Mouse (Mus musculus) brain, embryonic 14.5 days (tissue): Measurements from ENCODE around the gene Gstt3. TPM values are rescaled to one million over a fixed set of nuclear protein-coding genes. Genes with fewer than 3 reads are reported as not detected.

Experiments
- DNase-seq: peaks from one replicate; pipeline ENCODE4 v3.0.0-alpha.2; 2011; ENCODE audit warnings: low read depth
- CTCF ChIP-seq: fragments of 200-500 bp; IDR thresholded peaks from 2 replicates; pipeline ENCODE4 v1.5.1; 2012; ENCODE audit warnings: inconsistent platforms, mild to moderate bottlenecking, moderate library complexity, borderline replicate concordance; ENCODE audit not compliant: insufficient read depth, insufficient read length; ENCODE audit errors: extremely low read depth
- POLR2A ChIP-seq: fragments of 200-500 bp; IDR thresholded peaks from 2 replicates; pipeline ENCODE4 v1.6.1; 2012; ENCODE audit warnings: mild to moderate bottlenecking, inconsistent platforms, borderline replicate concordance; ENCODE audit not compliant: poor library complexity, insufficient read depth, insufficient read length, severe bottlenecking; ENCODE audit errors: extremely low read depth
- polyA plus RNA-seq: library from polyadenylated mRNA; depleted of rRNA; stranded (reverse); fragments of >200 nt; gene quantifications from 2 replicates; pipeline ENCODE4 v1.2.3, GENCODE M21; 2012; rRNA removed

Gstt3 gene
- polyA plus RNA-seq: 1.1 TPM in 2 replicates

DNA sequence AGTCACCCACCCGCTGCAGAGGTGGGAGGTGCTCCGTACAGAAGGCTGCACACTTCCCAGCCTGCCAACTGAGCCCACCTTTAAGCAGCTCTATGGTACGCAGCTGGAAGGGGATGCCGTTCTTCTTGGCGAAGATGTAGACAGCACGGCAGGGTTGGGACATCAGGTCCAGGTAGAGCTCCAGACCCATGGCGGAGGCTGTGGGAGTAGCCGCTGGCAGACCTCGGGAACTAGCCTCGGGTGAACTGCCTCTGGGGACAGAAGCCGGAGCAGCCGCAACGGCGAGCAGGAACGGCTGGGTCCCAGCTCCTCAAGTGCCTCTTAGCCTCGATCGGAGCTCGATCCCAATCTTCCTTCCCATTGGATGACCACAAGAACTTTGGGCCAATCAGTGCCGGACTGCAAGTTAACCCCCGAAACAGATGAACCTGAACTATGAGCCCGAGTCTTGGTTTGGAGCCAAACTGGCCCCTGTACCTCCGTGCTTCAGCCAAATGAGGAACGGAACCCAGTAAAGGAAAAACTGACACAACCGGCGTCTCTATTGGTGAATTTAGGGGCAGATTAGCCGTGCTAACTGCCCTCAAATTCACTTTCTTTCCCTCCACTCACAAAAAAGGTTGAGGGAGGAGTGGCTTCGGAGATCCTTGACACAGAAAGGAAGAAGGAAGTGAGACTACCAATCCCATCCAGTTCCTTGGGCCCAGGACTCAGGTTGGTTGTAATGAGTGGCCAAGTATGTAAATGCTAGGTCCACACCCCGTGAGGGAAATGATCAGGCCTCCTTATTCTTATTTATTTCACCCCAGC, at the start of gene Gstt3, which contains the start of gene Gm20441:
Gene Gstt3, minus strand, starts transcription at position 646 of the 810 bp plus-strand sequence.
Gene Gm20441, minus strand, starts transcription at position 186 of the 810 bp plus-strand sequence.
- TF ChIP-seq CTCF: no peak
- no peak for TF ChIP-seq POLR2A
- DNase-seq: peak; percentile 68

DNA sequence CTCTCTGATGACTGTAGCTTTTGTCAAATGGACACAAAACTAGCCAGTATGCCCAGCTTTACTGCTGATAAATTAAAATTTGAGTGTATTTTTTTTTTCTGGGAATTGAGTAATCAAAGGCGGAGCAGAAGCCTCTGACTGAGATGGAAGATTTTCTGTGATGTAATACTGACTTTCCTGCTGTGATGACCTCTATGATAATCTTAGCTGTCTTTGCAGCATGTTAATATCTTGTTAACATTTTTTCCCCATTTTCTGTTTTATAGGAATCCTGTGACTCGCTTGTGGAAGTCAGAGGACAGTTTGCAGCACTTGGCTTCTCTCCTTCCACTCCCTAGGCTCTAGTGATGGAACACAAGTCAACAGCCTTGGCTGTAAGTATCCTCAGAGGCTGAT, 49.1 kb upstream of the Gstt3 start:
- DNase-seq: no peak
- TF ChIP-seq CTCF: no peak
- TF ChIP-seq POLR2A: no peak

DNA sequence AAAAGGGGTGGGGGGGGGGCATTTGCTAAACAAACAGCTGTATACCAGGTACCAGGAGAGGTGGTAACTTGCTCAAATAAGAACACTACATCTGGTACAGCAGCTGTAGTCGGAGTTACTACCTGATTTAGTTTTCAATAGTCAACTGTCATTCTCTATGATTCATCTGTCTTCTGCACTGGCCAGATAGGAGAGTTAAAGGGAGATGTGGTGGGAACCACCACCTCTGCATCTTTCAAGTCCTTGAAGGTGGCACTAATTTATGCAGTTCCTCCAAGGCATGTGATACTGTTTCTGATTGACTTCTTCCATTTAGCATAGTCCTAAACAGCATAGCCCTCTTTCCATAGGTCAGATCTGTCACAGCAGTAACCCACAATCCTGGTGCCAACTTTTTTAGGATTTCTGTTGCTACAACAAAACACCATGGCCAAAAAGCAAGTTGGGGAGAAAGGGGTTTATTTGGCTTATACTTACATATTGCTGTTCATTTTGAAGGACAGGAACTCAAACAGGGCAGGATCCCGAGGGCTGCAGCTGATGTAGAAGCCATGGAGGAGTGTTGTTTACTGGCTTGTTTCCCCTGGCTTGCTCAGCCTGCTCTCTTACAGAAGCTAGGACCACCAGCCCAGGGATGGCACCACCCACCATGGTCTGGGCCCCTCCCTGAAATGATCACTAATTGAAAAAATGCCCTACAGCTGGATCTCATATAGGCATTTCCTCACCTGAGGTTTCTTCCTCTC, 48.5 kb upstream of the Gstt3 start:
- TF ChIP-seq CTCF (no peak), POLR2A (no peak)
- no peak for DNase-seq

DNA sequence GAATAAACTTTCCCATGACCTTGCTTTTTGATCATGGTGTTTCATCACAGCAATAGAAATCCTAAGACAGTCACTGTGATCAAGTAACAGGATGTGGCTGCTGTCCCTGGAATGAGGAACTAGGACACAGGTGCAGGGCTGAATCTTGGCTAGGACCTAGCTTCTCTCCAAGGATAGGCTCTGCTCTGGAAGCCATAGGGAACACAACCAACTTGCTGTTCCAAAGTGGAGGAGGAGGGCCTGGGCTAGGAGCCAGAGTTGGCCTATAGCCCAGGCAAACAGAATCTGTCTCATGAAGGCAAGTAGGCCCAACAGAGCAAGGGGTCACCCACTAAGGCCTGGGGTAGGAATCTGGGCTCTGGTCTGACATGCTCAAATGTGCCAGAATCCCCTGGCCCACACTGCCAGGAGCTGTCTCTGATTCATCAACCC, 47.3 kb upstream of the Gstt3 start:
- TF ChIP-seq POLR2A: no peak
- no peak for TF ChIP-seq CTCF
- DNase-seq: peak; percentile 80

DNA sequence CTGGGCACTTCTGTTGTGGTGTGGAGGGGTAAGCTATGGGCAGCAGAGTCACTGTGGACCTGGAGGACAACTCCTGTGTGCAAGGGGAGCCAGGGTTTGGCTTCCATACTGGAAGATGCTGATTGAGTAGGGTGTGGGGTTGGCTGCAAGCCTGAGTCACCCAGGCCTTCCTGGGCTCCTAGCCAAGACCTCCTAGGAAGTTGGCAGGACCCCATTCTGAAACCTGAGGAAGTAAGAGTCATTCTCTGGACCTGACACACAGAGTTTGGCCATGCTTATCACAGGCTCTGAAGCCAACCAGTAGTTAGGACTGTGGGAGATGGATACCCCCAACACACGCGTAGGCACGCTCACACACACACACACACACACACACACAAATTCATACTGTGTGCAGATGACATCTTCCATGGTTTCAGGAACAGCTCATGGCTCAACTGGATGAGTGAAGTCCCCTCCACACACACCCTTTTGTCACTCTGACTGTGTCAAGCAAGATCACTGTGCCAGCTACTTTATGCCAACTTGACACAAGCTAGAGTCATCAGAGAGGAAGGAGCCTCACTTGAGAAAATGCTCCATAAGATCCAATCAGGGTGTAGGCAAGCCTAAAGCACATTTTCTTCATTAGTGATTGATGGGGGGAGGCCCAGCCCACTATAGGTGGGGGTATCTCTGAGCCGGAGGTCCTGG, 46.6 kb upstream of the Gstt3 start:
- no peak for TF ChIP-seq CTCF
- no peak for TF ChIP-seq POLR2A
- DNase-seq: peak; percentile 53

DNA sequence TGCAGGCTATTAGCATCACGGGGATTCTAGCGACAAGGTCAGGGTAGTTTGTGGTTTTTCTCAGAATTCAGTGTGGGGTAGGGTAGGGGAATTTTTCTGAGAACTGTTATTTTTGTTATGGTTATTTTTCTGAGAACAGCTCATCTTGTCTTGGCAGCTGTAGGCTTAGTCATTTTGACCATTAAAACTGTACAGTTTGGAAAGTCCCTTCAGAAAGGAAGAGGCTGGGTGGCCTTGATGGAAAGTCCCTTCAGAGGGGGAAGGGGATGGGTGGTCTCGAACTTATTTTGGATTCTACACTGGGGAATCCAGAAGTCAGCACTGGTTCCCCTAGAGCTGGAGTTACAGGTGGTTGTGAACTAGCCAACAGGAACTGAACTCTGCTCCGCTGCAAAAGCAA, 43.3 kb upstream of the Gstt3 start:
- TF ChIP-seq POLR2A (no peak), CTCF (no peak)
- no peak for DNase-seq

DNA sequence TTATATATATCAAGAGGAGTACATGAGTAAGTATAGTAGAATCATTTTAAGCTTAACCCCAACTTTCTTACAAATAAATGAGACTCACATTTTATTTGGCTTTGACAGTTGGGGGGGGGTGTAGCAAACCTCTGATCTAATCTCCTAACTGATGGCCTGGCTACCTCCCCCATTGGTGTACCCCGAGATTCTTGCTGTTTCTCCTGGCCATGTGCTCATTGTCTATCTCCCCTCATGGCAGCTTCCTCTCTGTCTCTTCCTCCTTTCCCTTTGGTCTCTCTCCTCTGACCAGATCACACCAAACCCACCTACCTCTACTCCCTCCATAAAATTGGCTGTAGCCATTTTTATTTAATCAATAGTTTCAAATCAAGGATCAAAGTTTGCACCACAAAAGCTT, 42.6 kb upstream of the Gstt3 start:
- no peak for TF ChIP-seq CTCF
- TF ChIP-seq POLR2A: no peak
- no peak for DNase-seq

DNA sequence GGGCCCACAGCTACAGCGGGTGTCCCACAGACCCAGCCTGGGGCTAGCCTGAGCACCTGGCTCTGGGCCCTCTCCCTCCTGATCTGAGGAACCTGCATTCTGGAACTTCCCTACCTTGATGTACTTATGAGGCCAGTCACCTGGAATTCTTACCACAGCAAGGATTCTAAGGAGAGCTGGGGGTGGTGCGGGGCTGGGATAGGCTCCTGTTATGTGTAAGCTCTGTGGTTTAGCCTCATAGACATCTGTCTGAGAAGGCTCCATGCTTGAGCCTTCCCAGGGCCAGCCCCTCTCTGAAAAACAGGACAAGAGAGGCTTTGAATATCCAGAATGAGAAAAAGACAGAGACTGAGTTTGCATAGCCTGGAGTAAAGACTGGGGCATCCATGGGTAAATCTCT, 41.2 kb upstream of the Gstt3 start, which contains the start of gene Gstt4:
Gene Gstt4, minus strand, starts transcription at position 101 of the 400 bp plus-strand sequence.
- no peak for DNase-seq
- TF ChIP-seq CTCF (no peak), POLR2A (no peak)

DNA sequence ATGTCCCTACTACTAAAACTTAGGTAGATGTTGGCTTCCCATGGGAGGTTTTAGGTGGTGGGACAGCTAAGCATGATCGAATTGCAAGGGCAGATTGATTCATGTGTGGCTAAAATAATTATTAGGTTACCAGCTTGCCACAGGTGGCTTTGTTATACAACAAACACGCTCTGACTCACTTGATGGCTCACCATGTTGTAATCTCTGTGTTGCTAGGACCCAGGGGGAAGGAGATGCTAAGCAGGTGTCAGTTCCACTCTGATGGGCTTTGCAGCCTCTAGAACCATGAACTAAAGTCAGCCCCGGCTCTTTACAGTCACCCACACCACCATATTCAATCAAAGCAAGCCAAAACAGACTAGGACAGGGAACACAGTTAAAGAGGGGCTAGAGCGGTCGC, 38.7 kb upstream of the Gstt3 start:
- no peak for DNase-seq
- no peak for TF ChIP-seq CTCF
- TF ChIP-seq POLR2A: no peak

DNA sequence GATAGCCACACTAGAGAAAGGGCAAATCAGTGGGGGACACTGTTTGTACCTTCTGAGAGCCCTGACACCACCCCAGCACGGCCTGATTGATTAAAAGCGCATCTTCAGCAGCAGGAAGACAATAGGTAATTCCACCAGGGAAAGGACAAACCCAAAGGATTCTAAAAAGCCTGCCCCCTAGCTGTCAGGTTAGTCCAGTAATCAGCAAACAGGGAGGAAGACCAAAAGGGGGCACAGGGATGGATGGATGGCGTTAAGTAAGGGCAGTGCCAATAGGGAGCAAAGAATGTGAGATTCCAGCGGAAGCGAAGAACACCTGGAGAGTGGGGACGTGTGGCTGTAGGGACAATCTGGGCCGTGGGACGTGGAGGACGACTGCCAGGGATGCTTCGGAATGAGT, 37.4 kb upstream of the Gstt3 start:
- DNase-seq: no peak
- TF ChIP-seq POLR2A (no peak), CTCF (peak; percentile 6; the same call in 1 of the 2 replicates)

DNA sequence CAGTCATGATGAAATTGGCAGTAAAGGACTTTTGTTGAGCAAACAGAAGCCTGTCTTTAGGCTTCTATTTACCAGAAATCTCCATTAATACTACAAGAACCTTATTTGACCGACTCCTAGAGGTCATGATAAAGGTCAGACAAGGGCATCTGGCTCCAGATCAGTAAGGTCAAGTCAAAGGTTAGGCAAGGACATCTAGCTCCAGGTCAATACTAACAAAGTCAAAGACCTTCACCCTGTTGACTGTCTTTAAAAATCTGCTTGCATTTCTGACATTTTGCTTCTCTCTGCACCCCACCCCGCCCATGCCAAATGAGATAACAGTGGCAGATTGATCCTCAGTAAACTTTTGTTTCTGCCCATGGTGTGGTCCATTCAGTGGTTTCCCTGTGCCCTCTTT, 23.0 kb upstream of the Gstt3 start:
- no peak for TF ChIP-seq POLR2A
- no peak for TF ChIP-seq CTCF
- DNase-seq: no peak

DNA sequence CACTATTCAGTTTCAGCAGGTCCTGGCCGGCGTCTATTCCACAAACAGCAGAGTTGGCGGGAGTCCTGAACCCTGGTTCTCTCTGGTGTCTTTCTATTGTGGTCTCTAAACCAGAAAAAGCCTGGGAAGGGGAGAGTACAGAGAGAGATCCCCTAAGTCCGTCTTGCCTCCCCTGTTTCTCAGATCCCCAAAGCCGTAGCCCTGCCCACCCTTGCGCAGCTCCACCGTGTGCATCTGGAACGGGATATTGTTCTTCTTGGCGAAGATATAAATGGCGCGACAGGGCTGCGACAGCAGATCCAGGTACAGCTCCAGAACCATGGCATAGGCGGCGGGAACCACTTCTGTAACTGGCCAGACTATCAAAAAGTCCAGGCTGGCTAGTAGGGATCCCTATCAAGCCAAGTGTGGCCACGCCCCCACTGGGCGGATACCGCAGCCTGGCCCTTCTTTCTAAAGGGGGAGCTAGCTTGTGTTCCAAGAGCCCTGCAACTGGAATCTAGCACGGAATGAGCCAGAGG, 17.0 kb upstream of the Gstt3 start, which contains the start of gene Gstt1:
Gene Gstt1, minus strand, starts transcription at position 409 of the 521 bp plus-strand sequence.
- DNase-seq: peak; percentile 57
- TF ChIP-seq POLR2A: no peak
